Mouse (Mus musculus): ENCODE results near the gene Ddx4. TPM values are rescaled to one million over a fixed set of nuclear protein-coding genes. Genes with fewer than 3 reads are reported as not detected.

Gene Ddx4
- polyA plus RNA-seq (2014; fragmentation: Illumina TruSeq; extraction: RNeasy Lipid Tissue Mini Kit (QIAGEN cat#74804); ENCODE audit: low read depth, low replicate concordance) = 5.6 TPM

DNA sequence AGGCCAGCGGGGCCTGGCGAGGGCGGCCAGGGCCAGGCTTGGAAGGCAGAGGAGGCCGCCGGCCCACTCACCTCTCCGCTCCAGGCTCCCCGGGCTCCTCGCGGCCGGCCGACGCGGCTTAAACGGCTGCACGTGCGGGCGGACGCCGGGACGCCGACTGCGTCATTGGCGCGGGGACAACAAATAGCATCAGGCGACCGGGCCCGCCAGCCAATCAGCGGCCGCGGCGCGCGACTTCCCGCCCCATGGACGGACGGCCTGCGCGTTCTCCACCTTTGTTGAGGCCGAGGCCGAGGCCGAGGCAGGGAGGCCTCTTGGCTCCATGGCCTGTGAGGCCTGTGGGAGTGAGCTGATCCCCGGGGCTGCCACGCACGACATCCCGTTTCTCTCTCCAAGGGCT, at the start of gene Ddx4:
Gene Ddx4 (minus strand): TSS at position 271 of the 400 bp plus-strand sequence.

DNA sequence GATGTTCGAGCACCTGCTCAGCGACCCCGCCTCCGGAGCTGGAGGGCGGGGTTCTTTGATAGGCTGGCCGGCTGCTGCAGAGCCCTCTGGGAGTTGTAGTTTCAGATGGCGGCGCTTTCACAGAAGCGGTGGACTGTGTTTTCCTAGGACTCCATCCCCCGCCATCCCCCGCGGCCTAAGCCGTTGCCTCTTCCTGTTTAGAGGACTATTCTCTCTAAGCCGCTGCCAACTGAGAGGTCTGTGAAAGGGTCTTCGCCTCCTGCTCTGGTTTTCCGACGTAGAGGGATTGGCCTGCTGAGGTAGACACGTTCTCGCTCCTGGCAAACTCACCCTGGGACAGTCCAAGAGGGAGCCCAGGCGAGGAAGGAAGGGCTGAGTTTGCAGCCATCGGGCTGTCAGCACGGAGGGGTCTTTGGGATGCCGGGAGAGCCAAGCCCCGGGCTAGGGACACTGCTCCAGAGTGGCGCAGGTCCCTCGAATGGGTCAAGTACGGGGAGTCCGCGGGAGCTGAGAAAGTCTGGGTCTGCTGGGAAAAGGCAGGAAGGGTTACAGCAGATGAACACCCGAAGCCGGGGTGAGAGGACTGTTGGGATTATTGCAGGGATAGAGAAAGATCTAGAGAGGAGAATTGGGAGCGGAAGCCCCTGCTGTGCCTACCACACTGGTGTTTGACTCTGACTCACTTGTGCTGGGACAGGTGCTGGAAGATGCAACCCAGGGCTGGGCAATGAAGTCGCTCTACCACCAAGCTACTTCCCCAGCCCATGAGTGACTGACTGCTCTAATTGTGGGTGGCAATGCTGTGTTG, 8.5 kb upstream of the Ddx4 start, which contains the start of gene Slc38a9:
Gene Slc38a9 (plus strand): TSS at position 178 of the 808 bp plus-strand sequence.

GRCm38 (mm10) chr13:112594260-112594659, 58.0 kb downstream of the Ddx4 start, which contains the start of gene Il31ra:
Gene Il31ra, minus strand, starts transcription at chr13:112594360.

Other genes starting within 250 kb of the Ddx4 start
- 194 TPM for gene Il6st, start 188.4 kb downstream of the Ddx4 start, polyA plus RNA-seq (2014; fragmentation: Illumina TruSeq; extraction: RNeasy Lipid Tissue Mini Kit (QIAGEN cat#74804); ENCODE audit: low read depth, low replicate concordance)
- gene Il31ra, start 58.1 kb downstream of the Ddx4 start, polyA plus RNA-seq (2014; fragmentation: Illumina TruSeq; extraction: RNeasy Lipid Tissue Mini Kit (QIAGEN cat#74804); ENCODE audit: low read depth, low replicate concordance) = 0.35 TPM
- 28.9 TPM for gene Slc38a9, start 8.3 kb upstream of the Ddx4 start, polyA plus RNA-seq (2014; fragmentation: Illumina TruSeq; extraction: RNeasy Lipid Tissue Mini Kit (QIAGEN cat#74804); ENCODE audit: low read depth, low replicate concordance)
- gene Plpp1, start 148.3 kb upstream of the Ddx4 start, polyA plus RNA-seq (2014; fragmentation: Illumina TruSeq; extraction: RNeasy Lipid Tissue Mini Kit (QIAGEN cat#74804); ENCODE audit: low read depth, low replicate concordance) = 735 TPM